Mouse (Mus musculus) ES-E14 (cell line): ENCODE data around the gene Gm43518. TPM values are rescaled to one million over a fixed set of nuclear protein-coding genes. Genes with fewer than 3 reads are reported as not detected.
A peak's percentile ranks its signal among the peaks of the same experiment; 100 is the strongest.

Experiments used
- DNase-seq: peaks from one replicate; pipeline ENCODE4 v3.0.0-alpha.2; 2013; ENCODE audit warnings: low read depth, low spot score
- H3K27ac ChIP-seq: 2 replicates; pipeline ENCODE4 v1.5.1; 2012; ENCODE audit warnings: low read depth, mild to moderate bottlenecking, low read length, moderate library complexity, mixed read lengths; ENCODE audit not compliant: poor library complexity, insufficient read depth, severe bottlenecking
- H3K36me3 ChIP-seq: 2 replicates; pipeline ENCODE4 v1.6.1; 2012; ENCODE audit warnings: mild to moderate bottlenecking, low read length, moderate library complexity, mixed read lengths; ENCODE audit not compliant: control insufficient read depth, poor library complexity, insufficient read depth, severe bottlenecking
- H3K4me1 ChIP-seq, 2 experiments: fragments of 150-350 bp in 1 of 2; sonication (generic) in 1 of 2; 2 replicates each; pipeline ENCODE4 v1.6.1; 2012; ENCODE audit warnings: low read length in 2 of 2, mild to moderate bottlenecking in 1 of 2, mixed read lengths in 1 of 2; ENCODE audit not compliant: control insufficient read depth in 2 of 2, insufficient read depth in 2 of 2, poor library complexity in 1 of 2
- H3K4me3 ChIP-seq, 2 experiments: fragments of 150-350 bp in 1 of 2; sonication (generic) in 1 of 2; 2 replicates each; pipeline ENCODE4 v1.5.1; 2012; ENCODE audit warnings: low read length in 2 of 2, low read depth in 1 of 2, mild to moderate bottlenecking in 1 of 2, mixed read lengths in 1 of 2; ENCODE audit not compliant: insufficient read depth in 1 of 2, poor library complexity in 1 of 2, severe bottlenecking in 1 of 2
- H3K9ac ChIP-seq: 2 replicates; pipeline ENCODE4 v1.6.1; 2012; ENCODE audit warnings: low read depth, mild to moderate bottlenecking, low read length, mixed read lengths; ENCODE audit not compliant: poor library complexity, insufficient read depth, severe bottlenecking
- H3K9me3 ChIP-seq: fragments of 150-350 bp; sonication (generic); 2 replicates; pipeline ENCODE4 v1.6.1; 2012; ENCODE audit warnings: low read depth, mild to moderate bottlenecking, low read length; ENCODE audit not compliant: control insufficient read depth, insufficient read depth
- CHD2 ChIP-seq: IDR thresholded peaks from 2 replicates; pipeline ENCODE4 v1.6.1; 2014; ENCODE audit warnings: mild to moderate bottlenecking, low read depth, low read length, inconsistent platforms
- HCFC1 ChIP-seq: IDR thresholded peaks from 2 replicates; pipeline ENCODE4 v1.6.1; 2012; ENCODE audit warnings: low read length, inconsistent platforms, borderline replicate concordance; ENCODE audit not compliant: insufficient read depth
- MAFK ChIP-seq: IDR thresholded peaks from 2 replicates; pipeline ENCODE4 v1.6.1; 2014; ENCODE audit warnings: mild to moderate bottlenecking, low read depth, low read length, inconsistent platforms; ENCODE audit not compliant: insufficient read depth
- ZC3H11A ChIP-seq: IDR thresholded peaks from 2 replicates; pipeline ENCODE4 v1.6.1; 2012; ENCODE audit warnings: low read depth, mild to moderate bottlenecking, inconsistent platforms, low read length, borderline replicate concordance
- ZNF384 ChIP-seq: IDR thresholded peaks from 2 replicates; pipeline ENCODE4 v1.6.1; 2012; ENCODE audit warnings: low read depth, low read length, inconsistent platforms
- in situ Hi-C, 2 experiments: fragments of 600-800 bp; cut with MboI; formaldehyde crosslinking; loops; one replicate each; pipeline ENCODE4 v1.15.1; 2025; ENCODE audit warnings: low sequenced_read_pairs in 2 of 2, inconsistent platforms in 1 of 2; ENCODE audit not compliant: unreplicated experiment in 2 of 2
- total RNA-seq: library from RNA; depleted of rRNA; stranded (reverse); fragments of 300-350 nt; gene quantifications from 2 replicates; pipeline ENCODE4 v1.2.3, GENCODE M21; 2012

Gene Gm43518
- total RNA-seq, 1 experiment: not detected

- no peak for TF ChIP-seq CHD2
- no peak for DNase-seq
- in situ Hi-C loops: no loop called here
- H3K27ac ChIP-seq: no peak overlapping the region
- H3K4me3 ChIP-seq: no peak overlapping the region
- H3K9me3 ChIP-seq: no peaks in the 10 kb centered on the region
- no peak overlapping the region for H3K9ac ChIP-seq
- H3K4me1 ChIP-seq: peaks cover 0 to 4% of the 10 kb centered on the region in 2 experiments; a peak in 1 of 4 replicates
- no peaks in the 10 kb centered on the region for H3K36me3 ChIP-seq
Measured at GRCm38 (mm10) chr5:123893520-123893919, 33.7 kb upstream of the Gm43518 start.

DNA sequence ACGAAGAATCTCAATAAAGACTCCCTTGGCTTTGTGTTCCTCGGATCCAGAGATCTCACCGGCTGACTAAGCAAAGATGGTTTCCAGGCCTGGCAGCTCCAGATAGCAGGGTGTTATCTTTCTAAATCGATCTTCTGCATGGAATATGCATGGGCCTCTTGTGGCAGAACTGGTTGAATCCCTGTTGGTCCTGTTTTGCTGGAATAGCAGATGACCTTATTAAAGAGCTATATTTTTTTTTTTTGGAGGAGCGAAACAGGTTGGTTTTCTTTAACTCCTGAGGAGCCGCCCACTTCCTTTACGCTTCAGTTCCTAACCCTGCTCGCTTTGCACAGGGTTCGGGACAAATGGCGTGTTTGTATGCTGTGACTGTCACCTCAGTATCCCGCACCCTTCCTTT lies 30.8 kb upstream of the Gm43518 start:
- Histone ChIP-seq H3K4me1 (peaks cover 0 to 4% of the 10 kb centered on the region in 2 experiments; a peak in 1 of 4 replicates), H3K27ac (no peak overlapping the region), H3K9ac (peak overlapping the region; percentile 35; the same call in 1 of the 2 replicates), H3K9me3 (no peaks in the 10 kb centered on the region), H3K4me3 (no peak overlapping the region), H3K36me3 (no peaks in the 10 kb centered on the region)
- no peak for DNase-seq
- in situ Hi-C loops: no loop called here
- TF ChIP-seq HCFC1 (no peak), CHD2 (no peak), ZC3H11A (no peak), MAFK (no peak), ZNF384 (no peak)

GRCm38 (mm10) chr5:123897352-123897751 lies 29.9 kb upstream of the Gm43518 start:
- Histone ChIP-seq H3K4me3 (no peak overlapping the region), H3K27ac (no peak overlapping the region), H3K36me3 (no peaks in the 10 kb centered on the region), H3K9me3 (no peaks in the 10 kb centered on the region), H3K9ac (no peak overlapping the region), H3K4me1 (peaks cover 0 to 3% of the 10 kb centered on the region in 2 experiments; a peak in 1 of 4 replicates)
- in situ Hi-C loops: no loop called here
- TF ChIP-seq CHD2: no peak
- TF ChIP-seq ZNF384: no peak
- TF ChIP-seq MAFK: no peak
- no peak for TF ChIP-seq ZC3H11A
- no peak for TF ChIP-seq HCFC1
- DNase-seq: no peak

DNA sequence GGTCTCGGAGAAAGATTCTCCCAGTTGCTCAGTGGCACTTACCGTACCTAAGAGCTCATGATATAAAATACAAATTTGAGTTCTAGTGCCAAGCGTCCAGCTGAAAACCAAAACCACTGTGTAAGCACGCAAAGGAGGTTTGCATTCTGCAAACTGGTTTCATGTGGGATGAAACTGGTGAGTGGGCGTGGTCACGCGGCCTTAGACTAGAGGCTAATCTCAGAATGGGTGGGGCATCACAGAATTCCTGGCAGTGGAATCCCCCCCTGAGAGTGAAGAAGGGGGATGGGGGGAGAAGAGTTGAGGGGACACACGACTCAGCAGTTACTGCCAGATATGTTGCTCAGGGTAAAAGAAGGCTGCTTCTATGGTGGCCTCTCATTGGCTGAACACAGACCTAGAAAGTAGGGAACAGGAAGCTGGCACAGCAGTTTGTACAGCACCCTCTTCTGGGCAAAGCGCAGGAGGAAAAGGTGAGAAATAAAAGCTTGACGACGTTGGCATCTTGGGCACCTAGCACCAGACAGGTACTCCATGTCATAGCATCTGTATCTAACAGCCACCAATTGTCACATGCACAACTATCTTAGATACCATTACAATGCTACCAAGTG lies 23.1 kb upstream of the Gm43518 start:
- H3K4me1 ChIP-seq: peaks cover 0 to 4% of the 10 kb centered on the region in 2 experiments; a peak in 1 of 4 replicates
- H3K27ac ChIP-seq: no peak overlapping the region
- no peak for TF ChIP-seq MAFK
- no peak for TF ChIP-seq CHD2
- TF ChIP-seq HCFC1: no peak
- no peak for DNase-seq
- in situ Hi-C loops: no loop called here
- no peaks in the 10 kb centered on the region for H3K9me3 ChIP-seq
- H3K4me3 ChIP-seq: no peak overlapping the region
- peaks cover 10% of the 10 kb centered on the region; the same call in 1 of the 2 replicates for H3K36me3 ChIP-seq
- no peak overlapping the region for H3K9ac ChIP-seq
